Mouse (Mus musculus) neural tube, embryonic 11.5 days (tissue): ENCODE results near the gene Ppp1cc. TPM values are rescaled to one million over a fixed set of nuclear protein-coding genes. Genes with fewer than 3 reads are reported as not detected.

Experiments used
- ATAC-seq: fragments of 200-750 bp; cut with Nextera tagmentation; 2 replicates; pipeline ENCODE4 v1.8.0; 2017; ENCODE audit warnings: moderate number of reproducible peaks, mild to moderate bottlenecking, moderate TSS enrichment, moderate library complexity; ENCODE audit not compliant: insufficient read depth, low FRiP score, low TSS enrichment
- DNase-seq: peaks from one replicate; pipeline ENCODE4 v3.0.0-alpha.2; 2015; ENCODE audit warnings: low spot score
- H3K27ac ChIP-seq: fragments of 300-500 bp; sonication (generic); 2 replicates; pipeline ENCODE4 v1.5.1; 2014; ENCODE audit warnings: low read depth, mild to moderate bottlenecking, low read length
- H3K27me3 ChIP-seq: fragments of 300-500 bp; sonication (generic); 2 replicates; pipeline ENCODE4 v1.6.1; 2014; ENCODE audit warnings: mild to moderate bottlenecking, low read length, mixed read lengths; ENCODE audit not compliant: control insufficient read depth, insufficient read depth
- H3K36me3 ChIP-seq: fragments of 300-500 bp; sonication (generic); 2 replicates; pipeline ENCODE4 v1.6.1; 2014; ENCODE audit warnings: mild to moderate bottlenecking, low read length, moderate library complexity, mixed read lengths; ENCODE audit not compliant: control insufficient read depth, insufficient read depth
- H3K4me1 ChIP-seq: fragments of 300-500 bp; sonication (generic); 2 replicates; pipeline ENCODE4 v1.6.1; 2014; ENCODE audit warnings: low read length, mixed read lengths; ENCODE audit not compliant: control insufficient read depth, insufficient read depth
- H3K4me2 ChIP-seq: fragments of 300-500 bp; sonication (generic); 2 replicates; pipeline ENCODE4 v1.6.1; 2014; ENCODE audit warnings: low read depth, mild to moderate bottlenecking, moderate library complexity
- H3K4me3 ChIP-seq: fragments of 300-500 bp; sonication (generic); 2 replicates; pipeline ENCODE4 v1.5.1; 2014; ENCODE audit warnings: low read depth, low read length
- H3K9ac ChIP-seq: fragments of 300-500 bp; sonication (generic); 2 replicates; pipeline ENCODE4 v1.6.1; 2014; ENCODE audit warnings: mild to moderate bottlenecking, low read length
- H3K9me3 ChIP-seq: fragments of 300-500 bp; sonication (generic); 2 replicates; pipeline ENCODE4 v1.6.1; 2016; ENCODE audit warnings: low read length; ENCODE audit not compliant: control insufficient read depth
- WGBS: fragments of 180-500 bp; shearing (Covaris S2); extraction: QIAGEN DNeasy Blood & Tissue Kit; methylation state at CpG from one replicate; pipeline ENCODE4 v1.1.7; 2014; 5-methylcytosine and 5-hydroxymethylcytosine counted together
- polyA plus RNA-seq: library from polyadenylated mRNA; unstranded; fragments of >200 nt; fragmentation: Nextera tagmentation; extraction: Ambion mirVana; gene quantifications from 2 replicates; pipeline ENCODE4 v1.2.1, GENCODE M21; 2014

Gene Ppp1cc
- polyA plus RNA-seq, 1 experiment from 2014 or later, result 325 TPM

DNA sequence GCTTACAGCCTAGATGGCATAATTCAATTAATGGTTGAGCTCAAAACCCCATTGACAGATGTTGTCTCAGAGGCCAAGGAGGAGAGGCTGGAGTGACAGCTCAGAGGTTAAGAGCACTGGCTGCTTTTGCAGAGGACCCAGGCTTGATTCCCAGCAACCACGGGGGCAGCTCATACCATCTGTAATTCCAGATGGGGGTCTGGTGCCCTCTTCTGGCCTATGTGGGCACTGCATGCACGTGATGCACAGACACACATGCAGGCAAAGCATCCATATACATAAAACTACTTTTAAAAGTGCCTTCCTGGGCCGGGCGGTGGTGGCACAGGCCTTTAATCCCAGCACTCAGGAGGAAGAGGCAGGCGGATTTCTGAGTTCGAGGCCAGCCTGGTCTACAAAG lies 41.8 kb upstream of the Ppp1cc start:
- 81% methylated on average over 6 of the region's 6 CpGs for WGBS
- Histone ChIP-seq H3K4me3 (no peak overlapping the region), H3K4me1 (no peaks in the 10 kb centered on the region), H3K27ac (no peak overlapping the region), H3K9me3 (no peaks in the 10 kb centered on the region), H3K4me2 (no peak overlapping the region), H3K36me3 (no peaks in the 10 kb centered on the region), H3K27me3 (no peaks in the 10 kb centered on the region), H3K9ac (no peak overlapping the region)
- no peak for ATAC-seq
- no peak for DNase-seq

DNA sequence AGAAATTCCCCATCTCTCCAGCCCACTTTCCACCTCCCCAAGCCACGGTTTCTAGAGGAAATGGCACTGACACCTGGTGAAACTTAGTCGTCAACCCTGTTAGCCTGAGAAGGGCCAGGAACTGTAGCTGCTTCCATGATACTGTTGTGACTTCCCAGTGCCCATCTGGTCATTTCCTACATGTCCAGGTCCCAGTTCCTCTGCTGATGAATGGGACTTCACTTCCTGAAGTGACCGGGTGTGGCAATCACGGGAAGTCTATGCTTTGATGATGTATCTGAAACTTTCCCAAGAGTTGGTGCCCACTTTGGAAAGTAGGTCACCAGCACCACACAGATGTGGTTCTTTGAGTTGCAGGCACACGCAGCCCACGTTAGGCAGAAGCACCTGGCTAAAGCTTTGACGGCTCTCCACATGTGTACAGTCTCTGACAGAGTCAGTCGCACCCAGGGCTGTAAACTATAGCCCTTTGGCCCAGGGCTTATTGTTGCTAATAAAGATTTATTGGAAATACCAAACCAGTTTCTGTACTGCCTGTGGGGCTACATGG lies 32.8 kb upstream of the Ppp1cc start:
- no peaks in the 10 kb centered on the region for H3K4me1 ChIP-seq
- H3K4me2 ChIP-seq, result no peak overlapping the region
- no peak overlapping the region for H3K9ac ChIP-seq
- H3K36me3 ChIP-seq, result no peaks in the 10 kb centered on the region
- no peak for DNase-seq
- H3K27ac ChIP-seq, result no peak overlapping the region
- no peak for ATAC-seq
- no peak overlapping the region for H3K4me3 ChIP-seq
- 76% methylated on average over 8 of the region's 8 CpGs for WGBS
- no peaks in the 10 kb centered on the region for H3K27me3 ChIP-seq
- H3K9me3 ChIP-seq, result no peaks in the 10 kb centered on the region

DNA sequence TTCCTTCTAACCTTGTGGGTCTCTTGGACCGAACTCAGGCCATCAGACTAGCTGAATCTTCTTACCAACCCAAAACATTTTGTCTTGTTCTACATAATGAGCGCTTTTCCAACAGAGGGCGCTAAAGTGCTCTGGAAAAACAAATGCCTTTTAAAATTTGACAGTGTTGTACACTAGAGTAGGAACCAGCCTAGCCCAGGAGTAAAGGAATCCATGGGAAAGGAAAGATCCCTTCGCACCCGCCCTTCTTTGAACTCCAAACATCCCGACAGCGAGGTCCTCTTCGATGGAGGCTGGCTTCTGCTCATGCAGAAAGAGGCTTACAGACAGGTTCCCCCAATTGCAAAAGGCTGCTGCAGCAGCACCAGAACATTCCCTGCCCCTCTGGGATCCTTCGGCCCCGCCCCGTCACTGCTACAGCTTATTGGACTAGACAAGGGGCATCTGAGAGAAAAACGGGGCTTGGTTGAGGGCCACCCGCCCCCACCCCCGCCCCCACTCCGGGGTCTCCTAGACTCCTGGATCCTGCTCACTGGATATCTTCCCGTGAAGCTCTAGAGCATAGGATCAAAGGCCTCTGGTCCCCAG lies 28.9 kb upstream of the Ppp1cc start:
- ATAC-seq (no peak), DNase-seq (peak; percentile 78)
- WGBS, result 37% methylated on average over 16 of the region's 16 CpGs
- Histone ChIP-seq H3K4me2 (no peak overlapping the region), H3K9me3 (no peaks in the 10 kb centered on the region), H3K27me3 (no peaks in the 10 kb centered on the region), H3K27ac (no peak overlapping the region), H3K4me1 (no peaks in the 10 kb centered on the region), H3K4me3 (no peak overlapping the region), H3K9ac (no peak overlapping the region), H3K36me3 (no peaks in the 10 kb centered on the region)

DNA sequence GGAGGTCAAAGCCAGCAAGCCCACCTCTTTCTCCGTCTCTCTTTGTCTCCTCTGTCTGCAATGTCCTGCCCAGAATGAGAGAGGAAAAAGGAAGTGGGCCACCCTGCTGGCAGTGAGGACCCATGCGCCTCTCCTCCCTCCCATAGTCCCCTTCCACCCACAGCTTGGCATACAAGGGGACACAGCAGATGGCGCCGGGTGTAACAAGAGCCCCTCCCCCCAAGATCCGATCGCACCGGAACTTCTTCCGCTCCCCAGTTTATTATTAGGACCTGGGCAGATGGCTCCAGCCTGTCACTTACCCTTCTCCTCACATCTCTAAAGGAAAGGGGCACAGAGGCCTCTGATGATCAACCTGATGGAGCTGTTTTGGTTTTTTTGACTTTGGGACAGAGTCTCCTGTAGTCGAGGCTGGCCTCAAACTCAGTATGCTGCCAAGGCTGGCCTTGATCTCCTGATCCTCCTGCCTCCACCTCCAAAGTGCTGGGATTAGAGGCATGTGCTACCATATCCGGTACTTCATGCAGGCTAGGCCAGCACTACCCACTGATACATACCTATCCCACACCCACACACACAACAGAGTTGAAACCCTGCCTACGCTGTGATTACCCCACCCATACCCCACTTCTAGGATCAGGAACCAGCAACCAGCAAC lies 27.6 kb upstream of the Ppp1cc start:
- no peaks in the 10 kb centered on the region for H3K9me3 ChIP-seq
- no peak overlapping the region for H3K27ac ChIP-seq
- no peaks in the 10 kb centered on the region for H3K27me3 ChIP-seq
- H3K4me1 ChIP-seq, result no peaks in the 10 kb centered on the region
- H3K9ac ChIP-seq, result no peak overlapping the region
- no peak for DNase-seq
- WGBS, result 86% methylated on average over 11 of the region's 11 CpGs
- no peak overlapping the region for H3K4me3 ChIP-seq
- H3K36me3 ChIP-seq, result no peaks in the 10 kb centered on the region
- no peak for ATAC-seq
- H3K4me2 ChIP-seq, result no peak overlapping the region

DNA sequence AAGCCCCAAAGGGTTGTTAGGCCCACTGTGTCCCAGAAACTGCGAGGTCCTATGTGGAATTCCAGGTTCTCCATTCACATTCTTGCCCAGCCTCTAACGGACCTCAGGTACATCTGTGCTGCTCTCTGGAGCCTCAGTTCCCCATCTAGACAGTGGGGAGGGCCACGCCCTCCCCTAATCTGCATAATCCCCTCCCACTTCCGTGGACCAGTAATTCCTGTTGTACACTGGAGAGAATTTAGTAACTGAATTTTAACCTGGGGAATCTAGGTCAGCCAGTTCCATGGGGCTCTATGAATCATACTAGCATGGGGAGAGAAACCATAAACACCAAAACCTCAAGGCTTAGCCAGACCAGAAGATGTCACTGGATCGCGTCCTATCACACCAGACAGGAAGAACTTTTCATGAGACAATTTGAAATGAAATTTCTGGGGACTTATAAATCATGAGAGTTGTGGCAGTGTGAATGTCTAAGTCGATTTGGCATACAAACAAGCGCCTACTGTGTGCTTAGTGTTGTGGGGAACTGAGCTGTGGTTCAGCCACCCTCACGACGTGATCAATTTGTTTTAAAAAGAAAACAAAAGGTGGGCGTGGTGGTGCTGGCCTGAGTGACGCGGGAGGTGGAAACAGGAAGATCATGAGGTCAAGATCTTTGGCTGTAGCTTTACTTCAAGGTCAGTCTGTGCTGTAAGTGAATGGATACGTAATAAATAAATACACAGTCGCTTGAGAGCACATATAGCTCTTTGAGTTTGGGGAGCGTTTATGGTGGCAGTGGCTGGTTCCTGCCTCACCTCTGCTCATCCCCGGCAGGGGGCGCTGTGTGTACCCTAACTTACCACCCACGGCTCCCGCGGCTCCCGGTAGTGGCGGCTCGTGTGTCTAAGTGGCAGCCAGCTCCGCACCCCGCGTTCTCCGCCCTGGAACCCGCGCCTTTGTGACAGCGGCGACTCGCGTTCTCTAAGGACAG lies 26.7 kb upstream of the Ppp1cc start:
- 11% methylated on average over 34 of the region's 34 CpGs for WGBS

DNA sequence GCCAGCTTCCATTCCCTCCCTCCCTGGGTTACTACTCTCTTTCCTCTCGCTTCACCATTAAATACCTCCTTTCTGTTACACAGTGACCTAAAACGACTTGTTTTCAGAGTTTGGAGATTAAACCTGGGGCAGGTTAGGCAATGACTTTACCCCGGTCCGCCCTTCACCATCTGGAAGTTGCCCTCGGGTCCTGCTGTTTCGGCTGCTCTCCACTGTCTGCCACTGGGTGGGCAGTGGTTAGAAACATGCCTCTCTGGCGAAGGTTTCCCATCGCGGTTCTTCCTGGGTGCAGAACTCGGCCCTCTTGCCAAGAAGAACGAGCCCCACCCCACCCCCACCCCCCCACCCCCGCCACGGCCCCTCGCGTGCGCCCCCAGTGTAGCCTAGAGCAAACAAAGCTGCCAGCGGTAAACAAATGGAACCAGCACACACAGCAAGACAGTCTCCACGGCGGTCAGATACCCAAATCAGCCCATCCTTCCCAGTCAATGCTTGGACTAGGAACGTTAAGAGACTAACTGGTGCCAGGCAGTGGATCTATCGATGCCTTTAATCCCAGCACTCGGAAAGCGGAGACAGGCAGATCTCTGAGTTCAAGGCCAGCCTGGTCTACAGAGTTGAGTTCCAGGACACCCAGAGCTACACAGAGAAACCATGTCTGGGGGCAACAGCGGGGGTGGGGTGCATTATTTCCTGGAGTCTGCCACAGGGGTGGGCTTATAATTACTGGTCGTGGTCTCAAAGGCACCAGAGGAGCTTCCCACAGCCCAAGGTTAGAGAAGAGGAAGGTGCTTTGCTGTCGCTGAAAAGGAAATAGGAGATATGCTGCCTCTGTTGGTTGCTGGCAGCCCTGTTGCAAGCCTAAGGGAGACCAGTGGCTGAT lies 25.7 kb upstream of the Ppp1cc start:
- H3K4me1 ChIP-seq, result no peaks in the 10 kb centered on the region
- ATAC-seq (no peak), DNase-seq (no peak)
- H3K9me3 ChIP-seq, result no peaks in the 10 kb centered on the region
- peak overlapping the region; percentile 29 for H3K4me3 ChIP-seq
- H3K36me3 ChIP-seq, result no peaks in the 10 kb centered on the region
- peak overlapping the region; percentile 49 for H3K4me2 ChIP-seq
- H3K27ac ChIP-seq, result no peak overlapping the region
- WGBS, result 28% methylated on average over 26 of the region's 26 CpGs
- no peaks in the 10 kb centered on the region for H3K27me3 ChIP-seq
- no peak overlapping the region for H3K9ac ChIP-seq

More for the DNA sequence above, 26.7 kb upstream of the Ppp1cc start:
- no peaks in the 10 kb centered on the region for H3K36me3 ChIP-seq
- DNase-seq (peak; percentile 87), ATAC-seq (no peak)
- no peaks in the 10 kb centered on the region for H3K27me3 ChIP-seq
- H3K4me2 ChIP-seq, result peak overlapping the region; percentile 49
- no peak overlapping the region for H3K27ac ChIP-seq
- H3K4me3 ChIP-seq, result peak overlapping the region; percentile 29
- H3K9me3 ChIP-seq, result no peaks in the 10 kb centered on the region
- H3K9ac ChIP-seq, result no peak overlapping the region
- H3K4me1 ChIP-seq, result no peaks in the 10 kb centered on the region

DNA sequence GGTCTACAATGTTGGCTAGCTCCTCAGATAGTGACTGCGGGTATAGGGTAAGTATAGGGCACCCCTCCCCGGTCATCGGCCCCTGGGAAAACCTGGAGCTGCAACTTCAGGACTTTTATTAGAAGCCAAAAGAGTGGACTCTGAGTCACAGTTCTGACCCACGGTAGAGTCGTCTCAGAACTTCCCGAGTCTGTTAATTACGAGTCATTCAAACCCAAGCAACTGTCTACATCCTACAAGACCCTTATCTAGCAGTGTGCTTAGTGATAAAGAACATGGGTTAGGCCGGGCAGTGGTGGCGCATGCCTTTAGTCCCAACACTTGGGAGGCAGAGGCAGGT lies 25.1 kb upstream of the Ppp1cc start:
- Histone ChIP-seq H3K27ac (no peak overlapping the region), H3K9ac (no peak overlapping the region), H3K27me3 (no peaks in the 10 kb centered on the region), H3K36me3 (no peaks in the 10 kb centered on the region), H3K9me3 (no peaks in the 10 kb centered on the region), H3K4me2 (no peak overlapping the region), H3K4me1 (no peaks in the 10 kb centered on the region), H3K4me3 (no peak overlapping the region)
- 94% methylated on average over 9 of the region's 9 CpGs for WGBS
- DNase-seq, result no peak
- no peak for ATAC-seq
